Mouse (Mus musculus) heart, postnatal 25 days (tissue): ENCODE results near the gene Sirt2. TPM values are rescaled to one million over a fixed set of nuclear protein-coding genes. Genes with fewer than 3 reads are reported as not detected.

ENCODE experiments used
- DNase-seq: peaks from one replicate; pipeline ENCODE4 v3.0.0; 2022; ENCODE audit warnings: low spot score
- intact Hi-C: fragments of 180-260 bp; cut with DNase I; formaldehyde crosslinking; loops from one replicate; pipeline ENCODE4 v1.15.1; 2025
- total RNA-seq, 2 experiments: library from RNA; stranded (reverse); gene quantifications; 2 replicates each; pipeline ENCODE4 v1.2.3; 2021

The Sirt2 gene
- total RNA-seq, 2 experiments from 2014 or later: 80.0 to 80.2 TPM

- peak; percentile 90 for DNase-seq
- intact Hi-C loops: loop anchor here (2.0 kb wide), 1 partner anchor 14 kb away; the partner anchor contains the start of gene Ech1
Observed at GRCm38 (mm10) chr7:28811228-28811627, 44.7 kb downstream of the Sirt2 start.

DNA sequence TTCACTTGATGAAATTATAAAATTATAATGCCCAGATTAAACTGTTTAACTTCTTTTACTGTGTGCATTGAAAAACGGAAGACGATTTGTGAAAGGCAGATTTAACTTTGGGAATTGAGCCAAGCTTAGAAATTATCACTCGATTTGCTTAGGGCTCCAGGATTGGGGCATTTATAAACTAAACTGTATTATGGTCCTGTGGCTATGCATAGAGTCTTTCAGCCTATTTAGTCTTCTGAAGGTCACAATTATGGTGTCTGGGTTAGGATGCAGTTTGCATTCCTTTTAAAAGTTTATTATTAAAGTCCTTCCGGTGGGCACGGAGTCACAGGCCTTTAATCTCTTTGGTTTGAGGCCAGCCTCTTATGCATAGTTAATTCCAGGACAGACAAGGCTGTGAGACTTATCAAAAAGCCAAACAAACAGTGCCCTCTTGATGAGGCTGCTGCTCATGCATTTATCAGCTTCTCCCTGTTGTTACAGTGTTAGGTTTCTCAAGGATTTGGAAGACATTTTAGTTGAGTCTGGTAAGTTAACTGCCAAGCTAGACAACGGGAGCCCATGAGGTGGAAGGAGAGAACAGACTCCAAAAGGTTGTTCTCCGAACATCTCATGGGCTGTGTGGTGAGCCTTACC is 45.2 kb downstream of the Sirt2 start:
- intact Hi-C loops: loop anchor here (2.0 kb wide), 1 partner anchor 13 kb away; the partner anchor contains the start of gene Ech1
- no peak for DNase-seq

GRCm38 (mm10) chr7:28812436-28812835 is 45.9 kb downstream of the Sirt2 start:
- DNase-seq: no peak
- intact Hi-C loops: no loop called here

DNA sequence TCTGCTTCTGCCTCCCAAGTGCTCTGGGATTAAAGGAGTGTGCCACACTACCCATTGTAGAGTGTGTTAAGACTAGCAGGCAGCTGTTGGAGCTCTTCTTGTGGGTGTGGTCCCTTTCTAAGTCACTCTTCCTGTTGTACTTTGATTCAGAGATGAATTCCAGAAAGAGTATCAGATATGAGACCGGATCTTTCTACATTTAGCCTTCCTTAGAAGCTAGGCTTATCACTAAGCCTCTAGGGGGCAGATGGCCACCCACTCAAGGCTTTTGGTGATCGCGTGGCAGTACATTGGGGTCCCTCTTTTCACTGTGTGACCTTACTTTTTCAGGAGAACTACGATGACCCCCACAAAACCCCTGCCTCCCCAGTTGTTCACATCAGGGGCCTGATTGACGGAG is 46.4 kb downstream of the Sirt2 start:
- DNase-seq: no peak
- intact Hi-C loops: no loop called here

GRCm38 (mm10) chr7:28814306-28815034 is 47.9 kb downstream of the Sirt2 start:
- intact Hi-C loops: no loop called here
- DNase-seq: no peak

- intact Hi-C loops: no loop called here
- DNase-seq: no peak
Observed at GRCm38 (mm10) chr7:28815230-28815629, 48.7 kb downstream of the Sirt2 start.

DNA sequence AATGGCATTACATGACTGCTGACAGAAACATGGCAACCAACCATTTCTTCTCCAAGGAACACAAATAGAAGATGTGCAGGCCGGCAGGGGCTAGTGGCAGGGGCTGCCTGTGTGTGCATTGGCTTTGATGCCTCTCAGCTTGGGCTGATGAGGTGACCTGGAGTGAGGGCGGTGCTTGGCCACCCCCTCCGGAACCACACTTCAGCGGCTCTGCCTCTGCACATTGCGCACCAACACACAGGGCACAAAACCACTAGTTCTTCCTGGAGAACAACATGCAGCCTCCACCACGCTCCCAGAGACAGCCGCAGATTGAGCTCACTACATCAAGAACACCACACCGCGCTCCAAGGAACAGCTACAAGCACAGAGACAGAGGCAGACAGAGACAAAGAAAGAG is 49.7 kb downstream of the Sirt2 start:
- intact Hi-C loops: no loop called here
- DNase-seq: no peak

GRCm38 (mm10) chr7:28816920-28817319 is 50.4 kb downstream of the Sirt2 start:
- DNase-seq: no peak
- intact Hi-C loops: no loop called here

- DNase-seq: no peak
- intact Hi-C loops: no loop called here
Observed at GRCm38 (mm10) chr7:28817524-28817923, 51.0 kb downstream of the Sirt2 start.

DNA sequence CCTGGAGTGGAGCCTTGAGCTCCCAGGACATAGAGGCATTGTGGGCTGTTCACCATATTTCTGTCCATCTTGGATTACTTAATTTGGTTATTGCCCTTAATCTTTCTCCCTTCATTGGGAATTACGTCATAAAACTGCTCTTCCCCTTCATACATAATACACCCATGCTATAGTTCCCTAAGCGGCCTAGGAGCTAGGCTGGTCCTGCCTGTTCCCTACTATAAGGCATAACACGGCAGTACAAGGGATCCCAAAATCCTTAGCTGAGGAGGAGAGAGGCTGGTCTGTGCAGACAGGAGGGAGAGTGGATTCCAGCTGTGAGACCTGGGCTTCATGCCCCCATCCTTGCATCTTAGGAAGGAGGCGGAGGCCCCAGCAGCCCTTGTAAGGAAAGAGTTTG is 51.4 kb downstream of the Sirt2 start:
- DNase-seq: no peak
- intact Hi-C loops: no loop called here

GRCm38 (mm10) chr7:28818436-28818835 is 51.9 kb downstream of the Sirt2 start:
- intact Hi-C loops: no loop called here
- no peak for DNase-seq

- intact Hi-C loops: no loop called here
- no peak for DNase-seq
Observed at GRCm38 (mm10) chr7:28818861-28819452, 52.4 kb downstream of the Sirt2 start.

- no peak for DNase-seq
- intact Hi-C loops: no loop called here
Observed at GRCm38 (mm10) chr7:28819571-28819970, 53.0 kb downstream of the Sirt2 start.

- intact Hi-C loops: no loop called here
- DNase-seq: no peak
Observed at GRCm38 (mm10) chr7:28820358-28821260, 54.1 kb downstream of the Sirt2 start.

- intact Hi-C loops: no loop called here
- no peak for DNase-seq
Observed at GRCm38 (mm10) chr7:28821261-28821831, 54.8 kb downstream of the Sirt2 start.

DNA sequence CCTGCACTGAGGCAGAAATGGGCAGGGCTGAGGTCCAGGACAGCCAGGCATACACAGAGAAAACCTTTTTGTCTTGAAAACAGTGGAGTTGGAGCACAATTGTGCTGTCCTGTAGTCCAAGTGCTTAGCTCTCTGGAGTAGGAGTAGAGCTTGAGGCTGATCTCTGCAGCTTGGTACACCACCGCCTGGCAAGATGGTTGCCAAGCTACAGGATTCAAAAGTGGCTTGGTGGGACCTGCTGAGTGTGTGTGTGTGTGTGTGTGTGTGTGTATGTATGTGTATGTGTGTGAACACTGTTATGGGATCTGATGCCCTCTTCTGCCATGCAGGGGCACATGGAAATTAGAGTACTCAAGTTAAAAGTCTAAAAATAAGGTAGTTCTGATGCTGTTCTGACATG is 56.0 kb downstream of the Sirt2 start:
- intact Hi-C loops: no loop called here
- no peak for DNase-seq

DNA sequence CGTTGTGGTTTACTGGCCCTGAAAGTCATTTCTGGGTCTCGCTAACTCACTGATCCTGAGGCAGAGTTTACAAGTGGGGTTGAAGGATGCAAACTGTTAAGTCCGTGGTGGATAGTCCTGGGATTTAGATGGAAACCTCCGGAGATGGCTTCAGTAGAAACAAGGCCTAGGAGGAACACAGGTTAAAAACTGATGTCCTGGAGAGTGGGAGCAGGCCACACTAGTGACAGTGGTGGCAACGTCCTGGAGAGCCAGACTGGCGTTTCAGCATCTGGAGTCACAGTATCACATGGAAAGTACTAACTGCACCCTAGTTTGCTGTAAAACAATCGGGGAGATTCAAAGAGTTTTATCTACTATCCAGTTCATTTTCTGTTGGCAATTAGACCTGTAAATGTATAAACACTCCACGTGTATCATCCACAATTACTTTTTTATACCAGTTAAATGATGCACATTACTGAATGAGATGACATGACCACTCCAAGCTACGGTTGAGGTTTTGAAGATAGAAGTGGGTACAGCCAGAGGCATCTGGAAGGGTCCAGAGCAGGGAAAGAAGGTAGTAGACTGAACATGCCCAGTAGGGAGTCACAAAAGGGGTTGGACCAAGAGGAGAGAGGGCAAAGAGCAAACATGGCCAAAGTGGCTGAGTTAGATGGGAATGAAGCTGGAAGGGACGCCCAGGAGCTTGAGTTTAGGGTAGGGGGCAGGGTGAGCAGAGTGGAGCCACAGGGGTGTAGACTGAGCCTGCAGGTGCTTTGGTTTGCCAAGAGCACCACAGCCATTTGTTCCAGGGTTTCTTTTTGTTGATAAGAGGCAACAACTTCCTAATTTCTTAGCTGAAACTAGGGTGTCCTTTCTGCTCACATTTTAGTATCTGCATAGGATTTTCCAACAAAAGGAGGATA is 56.7 kb downstream of the Sirt2 start:
- DNase-seq: no peak
- intact Hi-C loops: no loop called here

DNA sequence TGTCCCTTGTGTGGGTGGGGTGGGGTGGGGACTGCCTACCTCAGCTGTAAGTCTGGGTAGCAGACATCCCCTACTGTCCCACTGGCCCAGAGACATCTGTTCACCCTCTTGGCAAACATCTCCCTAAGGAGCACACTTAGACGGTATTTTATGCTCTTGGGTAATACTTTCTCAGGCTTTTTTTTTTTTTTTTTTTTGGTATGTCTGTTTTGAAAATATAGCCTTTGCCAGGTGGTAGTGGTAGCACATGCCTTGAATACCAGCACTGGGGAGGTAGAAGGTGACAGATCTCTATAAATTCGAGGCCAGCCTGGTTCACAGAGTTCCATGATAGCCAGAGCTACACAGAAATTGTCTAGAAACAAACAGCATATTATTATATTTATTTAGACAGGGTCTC is 57.4 kb downstream of the Sirt2 start:
- intact Hi-C loops: loop anchor here (2.0 kb wide), 1 partner anchor 13 kb away; no protein-coding TSS in a partner anchor
- no peak for DNase-seq
